Mouse (Mus musculus) G1E (cell line): Measurements from ENCODE around the gene Abr.

ENCODE experiments used
- CTCF ChIP-seq: IDR thresholded peaks from 2 replicates; pipeline ENCODE4 v1.5.1; 2012; ENCODE audit warnings: low read depth, low read length, inconsistent platforms, mixed read lengths
- GATA1 ChIP-seq: IDR thresholded peaks from 2 replicates; pipeline ENCODE4 v1.6.1; 2012; ENCODE audit warnings: borderline replicate concordance, low read length, inconsistent platforms, mixed read lengths
- GATA2 ChIP-seq: IDR thresholded peaks from 2 replicates; pipeline ENCODE4 v1.6.1; 2012; ENCODE audit warnings: low read depth, low read length, inconsistent platforms, borderline replicate concordance
- POLR2AphosphoS5 ChIP-seq: IDR thresholded peaks from 2 replicates; pipeline ENCODE4 v1.6.1; 2012; ENCODE audit warnings: low read depth, low read length, inconsistent platforms; ENCODE audit not compliant: insufficient replicate concordance
- TAL1 ChIP-seq: conservative IDR thresholded peaks from 2 replicates; pipeline ENCODE4 v1.6.1; 2012; ENCODE audit warnings: low read depth, low read length, inconsistent platforms, mixed read lengths

GRCm38 (mm10) chr11:76469311-76469998 is 152.7 kb downstream of the Abr start:
- TF ChIP-seq CTCF (no peak), GATA1 (no peak), POLR2AphosphoS5 (no peak), TAL1 (no peak), GATA2 (no peak)
